Mouse (Mus musculus) frontal cortex, adult 2 months (tissue): ENCODE results near the gene Prex1. TPM values are rescaled to one million over a fixed set of nuclear protein-coding genes. Genes with fewer than 3 reads are reported as not detected.
A peak's percentile ranks its signal among the peaks of the same experiment; 100 is the strongest.

ENCODE experiments used
- DNase-seq, 2 experiments: peaks; one replicate each; pipeline ENCODE4 v3.0.0; 2022; ENCODE audit warnings: low spot score in 1 of 2; ENCODE audit errors: extremely low spot score in 1 of 2
- polyA plus RNA-seq: library from polyadenylated mRNA; depleted of rRNA; stranded (reverse); fragments of >200 nt; gene quantifications from 2 replicates; pipeline ENCODE4 v1.2.3, GENCODE M21; 2012; rRNA removed

Gene Prex1
- polyA plus RNA-seq, 1 experiment: 101 TPM

GRCm38 (mm10) chr2:166535519-166535918 lies 178.1 kb downstream of the Prex1 start:
- DNase-seq: no peak

GRCm38 (mm10) chr2:166526204-166526603 lies 187.4 kb downstream of the Prex1 start:
- no peak for DNase-seq

GRCm38 (mm10) chr2:166523156-166523890 lies 190.3 kb downstream of the Prex1 start:
- DNase-seq: no peak

GRCm38 (mm10) chr2:166522612-166523120 lies 191.0 kb downstream of the Prex1 start:
- DNase-seq: no peak

- no peak for DNase-seq
Measured at GRCm38 (mm10) chr2:166521878-166522611, 191.6 kb downstream of the Prex1 start.

- no peak for DNase-seq
Measured at GRCm38 (mm10) chr2:166521461-166521860, 192.2 kb downstream of the Prex1 start.

GRCm38 (mm10) chr2:166520536-166520935 lies 193.1 kb downstream of the Prex1 start:
- DNase-seq: no peak

GRCm38 (mm10) chr2:166517392-166518174 lies 196.0 kb downstream of the Prex1 start:
- peak in 1 of 2 experiments; percentile 29 for DNase-seq

- DNase-seq: no peak
Measured at GRCm38 (mm10) chr2:166516818-166517353, 196.7 kb downstream of the Prex1 start.

Other genes starting within 250 kb of the Prex1 start
- gene Trp53rkb, start 78.7 kb upstream of the Prex1 start, polyA plus RNA-seq: 6.3 and 6.5 TPM in 2 replicates
- gene Arfgef2, start 91.8 kb upstream of the Prex1 start, polyA plus RNA-seq: 22.6 and 25.8 TPM in 2 replicates
- gene Cse1l, start 192.2 kb upstream of the Prex1 start, polyA plus RNA-seq: 43.8 and 48.1 TPM in 2 replicates